Mouse (Mus musculus): Measurements from ENCODE around the gene Tbc1d24. TPM values are rescaled to one million over a fixed set of nuclear protein-coding genes. Genes with fewer than 3 reads are reported as not detected.

Tbc1d24 gene
- polyA plus RNA-seq, 1 experiment from 2014 or later: 6.9 TPM

DNA sequence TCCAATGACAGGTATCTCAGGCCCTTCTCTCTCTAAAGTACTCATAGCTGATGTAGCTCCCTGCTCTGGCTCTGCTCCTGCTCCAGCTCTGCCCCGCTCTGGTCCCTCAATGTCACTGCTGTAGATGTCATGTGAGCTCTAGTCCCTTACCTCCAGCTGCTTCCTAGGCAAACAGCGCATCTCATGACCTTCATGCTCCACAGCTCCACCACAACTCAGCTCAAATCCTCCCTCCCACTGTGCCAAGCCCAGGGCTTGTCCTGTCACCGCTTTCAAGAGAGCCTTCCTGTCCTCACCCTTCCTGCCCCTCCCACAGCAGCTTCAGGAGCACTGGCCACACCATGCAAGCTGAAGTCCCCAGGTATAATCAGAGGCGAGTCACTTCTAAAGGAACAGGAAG lies 5.6 kb downstream of the Tbc1d24 start:
- Histone ChIP-seq H3K9ac (peak overlapping the region; percentile 93), H3K36me3 (peaks cover 27% of the 10 kb centered on the region), H3K4me3 (replicated peaks) (peak overlapping the region; percentile 16; the same call in 1 of the 2 replicates), H3K4me2 (peak overlapping the region; percentile 100), H3K27ac (peak overlapping the region; percentile 99), H3K4me1 (replicated peaks) (peaks cover 100% of the 10 kb centered on the region), H3K27me3 (no peaks in the 10 kb centered on the region), H3K9me3 (replicated peaks) (no peaks in the 10 kb centered on the region)
- no peak for DNase-seq
- WGBS (ENCODE audit: insufficient replicate concordance): 36% methylated on average over 4 of the region's 4 CpGs
- peak; percentile 13; the same call in 1 of the 2 replicates for ATAC-seq (ENCODE audit: low read depth)

DNA sequence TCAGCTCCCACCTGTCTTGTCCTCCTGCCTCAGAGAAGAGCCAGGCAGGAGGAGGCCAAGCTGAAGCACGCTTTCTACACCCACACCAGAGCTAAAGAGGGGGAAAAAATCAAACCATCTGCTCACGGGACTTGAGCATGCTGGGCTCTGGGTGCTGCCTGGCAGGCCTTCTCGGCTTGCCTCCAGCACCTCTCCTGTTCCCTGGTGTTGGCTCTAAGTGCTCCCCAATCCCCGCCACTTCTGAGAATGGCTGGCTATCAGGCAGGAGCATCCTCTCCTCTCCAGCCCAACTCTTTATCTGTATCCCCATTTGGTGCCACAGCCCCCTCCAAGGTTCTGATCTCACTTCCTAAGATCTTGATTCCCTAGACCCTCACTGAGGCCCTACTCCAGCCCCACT lies 6.1 kb downstream of the Tbc1d24 start:
- Histone ChIP-seq H3K4me1 (replicated peaks) (peaks cover 100% of the 10 kb centered on the region), H3K27me3 (no peaks in the 10 kb centered on the region), H3K4me3 (replicated peaks) (peak overlapping the region; percentile 26), H3K27ac (peak overlapping the region; percentile 99), H3K9ac (peak overlapping the region; percentile 93), H3K9me3 (replicated peaks) (no peaks in the 10 kb centered on the region), H3K36me3 (peaks cover 31% of the 10 kb centered on the region), H3K4me2 (peak overlapping the region; percentile 100)
- 34% methylated on average over 4 of the region's 4 CpGs for WGBS (ENCODE audit: insufficient replicate concordance)
- DNase-seq (peak; percentile 72), ATAC-seq (ENCODE audit: low read depth) (peak; percentile 53)

DNA sequence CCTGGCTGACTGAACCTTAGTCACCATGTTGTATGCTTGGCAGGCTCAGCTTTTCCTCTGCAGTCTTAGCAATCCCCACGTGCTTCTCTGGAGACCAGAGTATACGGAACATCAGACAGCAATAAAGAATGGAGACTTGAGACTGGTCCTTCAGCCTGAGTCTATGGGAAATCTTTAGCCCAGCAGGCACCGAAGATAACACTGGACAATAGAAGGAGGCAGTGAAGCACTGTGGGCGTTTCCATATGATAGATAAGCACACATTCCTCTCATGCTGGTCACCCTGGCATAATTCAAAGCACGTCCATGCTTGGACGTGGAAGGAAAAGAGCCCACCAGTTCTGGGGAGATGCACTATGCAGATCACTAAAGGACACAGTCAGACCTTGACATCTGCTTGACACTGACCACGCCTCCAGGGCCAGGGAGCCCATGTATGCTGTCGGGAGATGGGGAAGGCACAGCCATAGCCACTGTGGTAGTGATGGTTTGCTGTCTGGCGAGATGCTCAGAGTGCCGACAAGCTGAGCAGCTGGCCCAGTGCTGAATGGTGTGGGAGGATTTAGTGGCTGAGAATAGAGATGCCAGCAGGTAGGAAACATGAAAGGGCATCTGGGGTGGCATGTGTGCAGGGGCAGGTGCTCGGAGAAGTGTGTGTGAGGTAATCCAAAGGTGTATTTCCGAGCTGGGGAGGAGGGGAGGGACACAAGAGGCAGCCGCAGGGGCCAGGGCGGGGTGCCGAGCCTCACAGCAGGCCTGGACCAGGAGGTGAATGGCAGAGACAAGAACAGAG lies 8.1 kb downstream of the Tbc1d24 start:
- peak; percentile 66 for DNase-seq
- Histone ChIP-seq H3K27me3 (no peaks in the 10 kb centered on the region), H3K27ac (peak overlapping the region; percentile 99), H3K36me3 (peaks cover 41% of the 10 kb centered on the region), H3K4me3 (replicated peaks) (0 out of 2 replicates have a peak overlapping the region, but pooled peaks have one; percentile 11), H3K4me1 (replicated peaks) (peaks cover 100% of the 10 kb centered on the region), H3K4me2 (peak overlapping the region; percentile 100), H3K9me3 (replicated peaks) (no peaks in the 10 kb centered on the region), H3K9ac (peak overlapping the region; percentile 93; the same call in 1 of the 2 replicates)
- 42% methylated on average over 15 of the region's 15 CpGs for WGBS (ENCODE audit: insufficient replicate concordance)
- peak; percentile 38 for ATAC-seq (ENCODE audit: low read depth)

DNA sequence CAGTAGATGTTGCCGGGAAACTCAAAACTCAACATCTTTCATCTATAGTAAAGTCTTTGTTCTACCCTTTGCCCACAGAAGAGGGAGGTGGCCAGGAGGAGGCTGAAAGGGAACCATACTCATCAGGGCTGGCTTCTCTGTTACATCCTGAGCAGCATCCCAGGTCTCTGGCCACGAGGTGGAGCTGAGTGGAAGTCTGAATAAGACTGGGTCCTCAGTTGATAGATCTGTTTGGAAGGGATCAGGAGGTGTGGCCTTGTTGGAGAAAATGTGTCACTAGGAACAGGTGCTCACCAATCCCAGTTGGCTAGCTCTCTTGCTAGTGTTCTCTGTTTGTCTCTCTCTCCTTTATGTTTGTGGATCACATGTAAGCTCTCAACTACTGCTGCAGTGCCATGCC lies 10.0 kb downstream of the Tbc1d24 start:
- Histone ChIP-seq H3K27me3 (no peaks in the 10 kb centered on the region), H3K4me3 (replicated peaks) (no peak overlapping the region), H3K9ac (no peak overlapping the region; the same call in 1 of the 2 replicates), H3K36me3 (peaks cover 35% of the 10 kb centered on the region), H3K9me3 (replicated peaks) (no peaks in the 10 kb centered on the region), H3K4me2 (no peak overlapping the region), H3K27ac (peak overlapping the region; percentile 99), H3K4me1 (replicated peaks) (peaks cover 100% of the 10 kb centered on the region)
- no peak for DNase-seq
- no peak for ATAC-seq (ENCODE audit: low read depth)
- WGBS (ENCODE audit: insufficient replicate concordance): 67% methylated on average over 2 of the region's 2 CpGs

DNA sequence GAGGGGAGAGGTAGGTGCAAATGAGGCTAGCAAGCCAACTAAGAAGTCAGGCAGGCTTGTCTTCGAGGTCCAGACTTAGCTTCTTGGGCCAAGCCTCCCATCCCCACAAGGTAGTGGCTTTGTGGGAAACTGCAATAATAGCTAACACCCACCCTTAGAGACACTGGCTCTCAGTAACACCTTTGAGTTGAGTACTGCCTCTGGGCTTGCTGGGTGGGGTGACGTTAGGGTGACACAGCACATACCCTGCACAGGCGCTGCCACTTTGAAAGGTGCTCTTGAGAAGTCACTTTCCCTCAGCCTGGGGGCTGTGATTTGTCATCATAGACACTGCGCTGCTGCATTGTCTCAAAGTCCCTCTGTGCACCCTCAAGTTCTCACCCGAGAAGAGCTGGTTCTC lies 11.6 kb downstream of the Tbc1d24 start:
- 65% methylated on average over 5 of the region's 5 CpGs for WGBS (ENCODE audit: insufficient replicate concordance)
- ATAC-seq (ENCODE audit: low read depth) (peak; percentile 76), DNase-seq (peak; percentile 53)
- Histone ChIP-seq H3K9ac (peak overlapping the region; percentile 60), H3K9me3 (replicated peaks) (no peaks in the 10 kb centered on the region), H3K36me3 (peaks cover 50% of the 10 kb centered on the region), H3K27me3 (no peaks in the 10 kb centered on the region), H3K4me3 (replicated peaks) (no peak overlapping the region), H3K4me1 (replicated peaks) (peaks cover 86% of the 10 kb centered on the region), H3K27ac (peak overlapping the region; percentile 87), H3K4me2 (peak overlapping the region; percentile 9; the same call in 1 of the 2 replicates)

DNA sequence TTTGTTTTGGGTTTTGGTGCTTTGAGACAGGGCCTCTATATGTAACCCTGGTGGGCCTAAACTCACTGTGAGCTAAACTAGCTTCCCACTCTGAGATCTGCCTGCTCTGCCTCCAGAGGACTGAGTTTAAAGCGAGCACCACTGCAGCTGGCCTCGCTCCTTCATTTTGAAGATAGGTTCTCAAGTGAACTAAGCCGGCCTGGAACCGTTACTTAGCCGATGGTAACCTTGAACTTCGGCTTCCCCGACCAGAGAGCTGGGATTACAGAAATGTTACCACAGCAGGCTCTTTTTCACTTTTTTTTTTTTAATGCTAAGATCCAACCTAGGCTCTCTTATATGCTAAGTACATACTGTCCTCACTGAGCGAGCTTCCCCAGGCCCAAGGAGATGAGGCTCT lies 12.1 kb downstream of the Tbc1d24 start:
- DNase-seq (no peak), ATAC-seq (ENCODE audit: low read depth) (no peak)
- peak overlapping the region; percentile 9; the same call in 1 of the 2 replicates for H3K4me2 ChIP-seq
- no peak overlapping the region for H3K4me3 ChIP-seq (replicated peaks)
- H3K9ac ChIP-seq: peak overlapping the region; percentile 60
- peaks cover 55% of the 10 kb centered on the region for H3K36me3 ChIP-seq
- WGBS (ENCODE audit: insufficient replicate concordance): 83% methylated on average over 8 of the region's 8 CpGs
- H3K27me3 ChIP-seq: no peaks in the 10 kb centered on the region
- H3K27ac ChIP-seq: peak overlapping the region; percentile 87
- no peaks in the 10 kb centered on the region for H3K9me3 ChIP-seq (replicated peaks)
- H3K4me1 ChIP-seq (replicated peaks): peaks cover 81% of the 10 kb centered on the region

DNA sequence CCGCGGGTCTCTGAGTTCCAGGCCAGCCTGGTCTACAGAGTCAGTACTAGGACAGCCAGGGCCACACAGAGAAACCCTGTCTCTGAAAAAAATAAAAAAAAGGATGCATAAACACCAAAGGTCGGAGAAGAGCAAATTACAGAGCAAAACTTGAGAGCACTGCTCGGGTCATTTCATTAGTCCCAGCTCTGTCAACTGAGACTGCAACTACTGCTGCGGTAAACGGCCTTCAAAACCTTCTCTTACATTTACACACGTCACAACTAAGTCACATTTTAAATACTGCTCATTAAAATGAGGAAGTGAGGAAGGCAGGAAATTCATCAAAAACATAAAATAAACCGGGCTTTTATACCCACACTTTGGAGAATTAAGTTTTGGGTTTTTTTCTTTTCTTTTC lies 12.5 kb downstream of the Tbc1d24 start:
- WGBS (ENCODE audit: insufficient replicate concordance): 67% methylated on average over 8 of the region's 8 CpGs
- Histone ChIP-seq H3K4me1 (replicated peaks) (peaks cover 77% of the 10 kb centered on the region), H3K27me3 (no peaks in the 10 kb centered on the region), H3K4me3 (replicated peaks) (no peak overlapping the region), H3K4me2 (no peak overlapping the region), H3K27ac (peak overlapping the region; percentile 87; the same call in 1 of the 2 replicates), H3K9me3 (replicated peaks) (no peaks in the 10 kb centered on the region), H3K36me3 (peaks cover 59% of the 10 kb centered on the region), H3K9ac (peak overlapping the region; percentile 60; the same call in 1 of the 2 replicates)
- no peak for ATAC-seq (ENCODE audit: low read depth)
- no peak for DNase-seq

DNA sequence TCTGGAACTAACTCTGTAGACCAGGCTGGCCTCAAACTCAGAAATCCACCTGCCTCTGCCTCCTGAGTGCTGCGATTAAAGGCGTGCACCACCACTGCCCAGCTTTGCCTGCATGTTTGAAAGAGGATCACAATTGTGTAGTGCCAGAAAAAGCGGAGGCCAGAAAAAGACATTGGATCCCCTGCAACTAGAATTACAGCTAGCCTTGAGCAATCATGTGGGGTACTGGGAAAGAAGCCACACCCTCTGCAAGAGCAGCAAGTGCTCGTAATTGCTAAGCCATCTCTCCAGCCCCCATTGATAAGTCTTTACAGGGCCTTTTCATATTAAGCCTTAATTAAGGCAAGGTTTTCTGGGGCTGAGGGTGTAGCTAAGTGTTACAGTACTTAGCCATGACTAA lies 13.9 kb downstream of the Tbc1d24 start:
- ATAC-seq (ENCODE audit: low read depth) (no peak), DNase-seq (no peak)
- H3K27me3 ChIP-seq: no peaks in the 10 kb centered on the region
- peaks cover 64% of the 10 kb centered on the region for H3K36me3 ChIP-seq
- H3K27ac ChIP-seq: no peak overlapping the region
- H3K9me3 ChIP-seq (replicated peaks): no peaks in the 10 kb centered on the region
- no peak overlapping the region for H3K4me3 ChIP-seq (replicated peaks)
- no peak overlapping the region for H3K4me2 ChIP-seq
- 0 out of 2 replicates have a peak overlapping the region, but pooled peaks have one; percentile 11 for H3K9ac ChIP-seq
- H3K4me1 ChIP-seq (replicated peaks): peaks cover 64% of the 10 kb centered on the region
- 66% methylated on average over 4 of the region's 4 CpGs for WGBS (ENCODE audit: insufficient replicate concordance)

DNA sequence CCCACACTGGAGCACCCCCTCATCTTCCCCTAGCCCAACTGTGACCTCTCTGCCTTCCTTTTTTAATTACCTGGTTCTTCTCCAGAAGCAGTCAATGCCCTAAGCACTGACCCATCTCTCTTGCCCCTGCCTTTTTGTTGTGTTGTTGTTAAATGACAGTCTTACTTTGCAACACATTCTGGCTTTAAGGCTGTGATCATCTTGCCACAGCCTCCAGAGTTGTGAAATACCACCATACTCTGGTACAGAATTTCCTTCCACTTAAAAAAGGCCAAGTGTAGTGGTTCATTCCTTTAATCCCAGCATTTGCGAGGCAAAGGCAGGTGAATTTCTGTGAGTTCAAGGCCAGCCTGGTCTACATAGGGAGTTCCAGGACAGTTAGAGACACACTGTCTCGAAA lies 14.4 kb downstream of the Tbc1d24 start:
- no peak overlapping the region for H3K4me2 ChIP-seq
- peak overlapping the region; percentile 53 for H3K27ac ChIP-seq
- no peaks in the 10 kb centered on the region for H3K9me3 ChIP-seq (replicated peaks)
- DNase-seq (no peak), ATAC-seq (ENCODE audit: low read depth) (no peak)
- H3K4me3 ChIP-seq (replicated peaks): no peak overlapping the region
- no peaks in the 10 kb centered on the region for H3K27me3 ChIP-seq
- H3K9ac ChIP-seq: no peak overlapping the region
- WGBS (ENCODE audit: insufficient replicate concordance): 73% methylated on average over 2 of the region's 2 CpGs
- peaks cover 58% of the 10 kb centered on the region for H3K4me1 ChIP-seq (replicated peaks)
- H3K36me3 ChIP-seq: peaks cover 66% of the 10 kb centered on the region

DNA sequence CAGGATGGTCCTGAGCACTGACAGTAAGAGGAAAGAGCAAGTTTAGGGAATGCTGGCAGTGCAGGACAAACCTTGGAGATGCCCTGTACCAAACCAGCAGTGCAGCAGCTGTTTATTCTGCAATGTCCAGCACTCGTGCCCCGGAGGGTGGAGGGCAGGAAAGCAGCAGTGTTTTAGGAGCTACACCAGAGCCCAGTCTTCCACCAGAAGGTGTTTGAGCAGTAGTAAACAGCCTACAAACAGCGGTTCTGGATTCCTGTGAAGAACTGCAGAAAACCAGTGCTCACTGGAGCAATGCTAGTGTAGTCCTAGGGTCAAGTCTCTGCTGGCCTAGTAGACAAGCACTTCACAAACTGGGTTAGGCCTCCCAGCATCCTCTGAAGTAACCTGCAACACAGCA lies 31.1 kb downstream of the Tbc1d24 start:
- no peak overlapping the region for H3K4me3 ChIP-seq (replicated peaks)
- H3K9me3 ChIP-seq (replicated peaks): no peaks in the 10 kb centered on the region
- H3K4me2 ChIP-seq: no peak overlapping the region
- H3K4me1 ChIP-seq (replicated peaks): peaks cover 27% of the 10 kb centered on the region
- ATAC-seq (ENCODE audit: low read depth): no peak
- H3K27me3 ChIP-seq: no peaks in the 10 kb centered on the region
- no peak for DNase-seq
- H3K36me3 ChIP-seq: peaks cover 8% of the 10 kb centered on the region; the same call in 1 of the 2 replicates
- H3K9ac ChIP-seq: peak overlapping the region; percentile 9; the same call in 1 of the 2 replicates
- peak overlapping the region; percentile 32 for H3K27ac ChIP-seq
- WGBS (ENCODE audit: insufficient replicate concordance): 79% methylated on average over 3 of the region's 3 CpGs

DNA sequence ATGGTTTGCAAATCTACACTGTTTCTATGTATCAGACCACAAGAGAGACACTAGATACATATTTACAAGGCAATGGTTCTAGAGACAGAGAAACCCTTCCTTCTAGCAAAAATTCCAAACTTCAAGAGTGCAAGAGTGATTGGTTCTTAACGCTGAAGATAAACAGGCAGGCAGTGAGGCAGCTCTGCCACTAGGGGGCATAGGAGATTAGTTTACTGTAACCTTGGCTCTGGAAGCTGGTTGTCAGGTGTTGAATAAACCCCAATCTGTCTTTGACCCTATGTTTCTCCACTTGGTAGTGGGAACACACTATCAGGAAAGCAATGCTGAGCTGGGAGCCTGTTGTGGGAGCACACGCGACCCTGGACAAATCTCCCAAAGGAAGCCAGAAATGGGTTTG lies 31.9 kb downstream of the Tbc1d24 start:
- Histone ChIP-seq H3K4me2 (no peak overlapping the region), H3K27ac (no peak overlapping the region), H3K36me3 (0 out of 2 replicates have a peak, but pooled peaks cover 4% of the 10 kb centered on the region), H3K27me3 (no peaks in the 10 kb centered on the region), H3K4me3 (replicated peaks) (no peak overlapping the region), H3K9me3 (replicated peaks) (no peaks in the 10 kb centered on the region), H3K4me1 (replicated peaks) (peaks cover 30% of the 10 kb centered on the region), H3K9ac (no peak overlapping the region)
- ATAC-seq (ENCODE audit: low read depth) (no peak), DNase-seq (peak; percentile 59)
- WGBS (ENCODE audit: insufficient replicate concordance): 3% methylated on average over 3 of the region's 3 CpGs
